Mouse (Mus musculus): ENCODE measurements at regions not wholly inside any gene's neighbourhood (a gene's known extent, or its start where the extent isn't known, plus 50 kb on each side); places are given as distances from the start of the nearest gene placed in this dataset.

GRCm38 (mm10) chr15:72321528-72321927 is 1512.8 kb upstream of the Gm6569 start:
- no peak for DNase-seq (ENCODE audit: low read depth, low spot score)

- DNase-seq (ENCODE audit: low read depth, low spot score), result no peak
These were observed 1512.2 kb upstream of the Gm6569 start for GRCm38 (mm10) chr15:72322127-72322526.

DNA sequence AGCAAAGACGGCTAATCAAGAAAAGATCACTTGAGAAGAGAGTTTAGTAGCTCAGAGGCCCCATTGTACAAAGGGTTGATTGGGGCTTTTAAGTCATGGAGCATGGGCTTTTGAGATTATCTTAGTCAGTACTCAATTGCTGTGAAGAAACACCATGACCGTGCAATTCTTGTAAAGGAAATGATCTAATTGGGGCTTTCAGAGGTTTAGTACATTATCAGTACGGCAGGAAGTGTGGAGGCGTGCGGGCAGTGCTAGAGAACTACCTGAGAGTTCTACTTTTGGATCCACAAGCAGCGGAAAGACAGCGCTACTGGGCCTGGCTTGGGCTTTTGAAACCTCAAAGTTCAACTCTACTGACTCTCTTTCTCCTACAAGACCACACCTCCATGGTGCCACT is 1511.2 kb upstream of the Gm6569 start:
- DNase-seq (ENCODE audit: low read depth, low spot score), result no peak

DNA sequence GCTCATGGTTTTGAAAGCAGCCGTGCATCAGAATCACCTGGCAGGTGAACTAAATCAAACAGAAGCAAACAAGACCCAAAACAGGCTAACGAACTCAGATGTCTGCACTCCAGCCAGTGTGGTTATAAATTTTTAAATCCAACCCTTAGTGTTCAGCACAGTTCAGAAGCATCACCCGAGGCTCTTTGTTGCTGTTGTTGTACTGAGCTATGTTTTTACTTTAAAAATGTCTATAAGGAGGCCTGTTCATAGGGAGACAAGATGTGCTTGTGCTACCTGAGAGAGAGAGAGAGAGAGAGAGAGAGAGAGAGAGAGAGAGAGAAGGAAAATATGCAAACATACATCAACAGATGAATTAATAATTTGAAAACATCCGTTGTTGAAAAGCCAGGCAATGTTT is 1503.1 kb upstream of the Gm6569 start:
- no peak for DNase-seq (ENCODE audit: low read depth, low spot score)

GRCm38 (mm10) chr15:72334497-72334896 is 1499.9 kb upstream of the Gm6569 start:
- DNase-seq (ENCODE audit: low read depth, low spot score), result no peak

DNA sequence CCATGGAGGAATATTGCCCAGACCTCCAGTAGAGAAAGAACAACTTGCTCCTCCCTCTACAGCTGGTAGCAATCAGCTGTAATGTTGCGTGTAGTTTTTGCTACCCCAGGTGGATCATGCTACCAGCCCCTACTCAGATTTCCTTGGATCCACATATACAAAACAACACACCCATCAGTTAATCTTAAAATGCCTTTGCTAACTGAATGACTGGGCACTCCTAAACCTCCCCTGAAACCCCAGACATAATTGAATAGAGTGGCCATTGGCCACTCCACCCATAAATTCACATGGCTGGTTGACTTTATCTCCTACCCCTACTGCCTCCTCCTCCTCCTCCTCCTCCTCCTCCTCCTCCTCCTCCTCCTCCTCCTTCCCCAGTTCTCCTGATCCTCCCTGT is 1494.7 kb upstream of the Gm6569 start:
- no peak for DNase-seq (ENCODE audit: low read depth, low spot score)

GRCm38 (mm10) chr15:72341991-72342390 is 1492.4 kb upstream of the Gm6569 start:
- DNase-seq (ENCODE audit: low read depth, low spot score), result no peak

- DNase-seq (ENCODE audit: low read depth, low spot score), result no peak
These were observed 1491.9 kb upstream of the Gm6569 start for GRCm38 (mm10) chr15:72342504-72342903.

DNA sequence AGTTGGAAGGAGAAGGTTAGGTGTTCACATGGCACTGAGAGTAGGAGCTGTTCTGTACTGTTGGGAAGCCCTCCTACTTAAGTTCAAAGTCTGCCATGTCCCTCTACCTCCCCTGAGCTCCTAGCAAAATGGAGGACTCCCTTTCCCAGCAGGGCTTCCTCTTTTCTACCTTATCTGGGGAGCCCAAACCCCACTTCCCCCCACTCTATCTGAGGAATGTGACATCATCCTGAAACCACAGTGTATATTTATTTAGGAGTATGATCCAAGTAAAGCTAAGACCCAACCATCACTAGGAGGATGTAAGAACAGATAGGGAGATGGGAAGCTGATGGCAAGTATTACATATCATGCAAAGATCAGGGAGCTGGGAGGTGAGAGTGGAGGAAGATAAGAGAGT is 1490.6 kb upstream of the Gm6569 start:
- no peak for DNase-seq (ENCODE audit: low read depth, low spot score)

DNA sequence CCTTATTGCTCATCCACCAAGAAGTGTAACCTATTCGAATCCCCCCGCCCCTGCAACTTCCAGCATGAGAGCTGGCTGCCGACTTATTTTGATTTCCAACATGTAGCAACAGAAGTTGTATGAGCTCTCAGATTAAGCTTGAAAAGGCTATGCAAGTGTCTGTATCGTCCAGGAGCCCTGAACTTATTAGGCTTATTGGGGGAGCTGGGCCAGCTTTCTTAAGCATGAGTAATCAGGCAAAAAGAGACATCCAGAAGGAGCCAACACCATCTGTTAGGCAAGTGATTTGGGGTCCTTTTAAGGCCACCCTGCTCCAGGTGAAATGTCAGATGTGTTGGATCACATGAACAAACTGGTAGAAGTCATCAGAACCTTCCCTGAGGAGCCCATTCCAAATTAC is 1481.0 kb upstream of the Gm6569 start:
- no peak for DNase-seq (ENCODE audit: low read depth, low spot score)

DNA sequence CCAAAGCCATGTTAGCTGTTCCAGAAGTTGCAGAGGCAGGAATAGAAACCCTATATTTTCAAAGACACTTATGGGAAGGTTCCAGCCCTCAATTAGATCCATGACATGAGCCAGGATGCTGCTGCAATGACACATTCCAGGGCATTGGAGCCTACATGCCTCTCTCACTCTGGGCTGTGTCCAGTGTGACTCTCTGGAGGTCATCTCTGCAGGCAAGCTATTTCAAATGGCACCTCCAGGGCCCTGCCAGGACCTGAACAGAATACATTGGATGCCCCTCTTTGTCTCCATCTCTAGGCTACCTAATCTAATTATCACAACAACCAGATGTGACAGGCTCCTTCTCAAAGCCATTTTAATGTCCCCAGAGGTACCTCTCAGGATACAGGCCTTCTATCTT is 1478.7 kb upstream of the Gm6569 start:
- DNase-seq (ENCODE audit: low read depth, low spot score), result no peak

- DNase-seq (ENCODE audit: low read depth, low spot score), result no peak
These were observed 1474.7 kb upstream of the Gm6569 start for GRCm38 (mm10) chr15:72359636-72360035.

DNA sequence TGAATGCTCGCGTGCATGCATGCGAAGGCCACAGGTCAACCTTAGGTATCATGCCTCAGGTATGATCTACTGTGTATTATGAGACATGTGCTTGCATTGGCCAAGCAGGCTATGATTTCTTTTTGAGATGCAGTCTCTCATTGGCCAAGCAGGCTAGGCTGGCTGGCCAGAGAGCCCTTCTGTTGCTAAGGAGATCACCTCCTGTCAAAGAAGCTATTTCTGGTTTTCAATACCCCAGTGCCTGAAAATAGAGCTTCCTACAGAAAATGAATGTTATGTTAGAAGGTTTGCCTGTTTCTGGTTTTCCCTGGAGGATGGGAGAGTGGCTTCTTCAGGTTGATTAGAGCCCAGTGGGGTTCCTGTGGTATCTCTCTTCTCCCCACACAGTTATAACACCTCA is 1474.3 kb upstream of the Gm6569 start:
- no peak for DNase-seq (ENCODE audit: low read depth, low spot score)

GRCm38 (mm10) chr15:72360463-72361030 is 1473.8 kb upstream of the Gm6569 start:
- DNase-seq (ENCODE audit: low read depth, low spot score), result no peak

DNA sequence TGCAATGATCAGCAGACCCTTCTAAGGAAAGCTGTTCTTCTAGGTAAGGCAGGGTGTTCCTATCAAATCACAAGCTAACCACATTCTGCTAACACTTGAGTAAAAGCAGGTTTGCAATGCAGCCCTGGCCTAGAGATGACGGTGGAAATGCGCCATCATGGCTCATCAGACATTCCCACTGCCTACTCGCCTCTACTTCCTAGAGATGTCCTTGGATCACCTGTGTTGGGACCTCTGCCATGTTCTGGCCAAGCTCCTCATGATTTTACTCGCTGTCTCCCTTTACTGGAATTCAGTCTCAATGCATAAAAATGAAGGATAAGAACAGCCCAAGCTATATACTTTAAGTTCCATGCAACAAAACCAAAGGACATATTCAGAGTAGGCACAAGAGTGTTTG is 1461.3 kb upstream of the Gm6569 start:
- DNase-seq (ENCODE audit: low read depth, low spot score), result no peak

DNA sequence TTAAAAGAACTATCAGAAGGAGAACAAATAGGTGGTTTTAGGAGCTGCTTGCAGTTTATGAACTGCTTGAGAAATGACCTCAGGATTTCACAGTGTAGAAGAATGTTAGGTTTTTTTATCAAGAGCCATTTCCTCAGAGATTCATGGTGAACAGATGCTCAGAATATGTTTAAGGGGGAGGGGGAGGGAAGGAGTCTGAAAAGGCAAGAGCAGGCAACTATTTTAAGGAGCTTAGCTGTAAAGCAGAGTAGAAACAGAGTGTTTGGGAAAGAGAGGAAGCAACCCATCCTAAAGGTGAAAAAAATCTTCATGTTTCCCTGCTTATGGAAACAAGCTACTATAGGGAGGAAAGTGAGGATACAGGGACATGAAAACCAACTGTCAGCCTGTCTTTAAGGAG is 1457.2 kb upstream of the Gm6569 start:
- no peak for DNase-seq (ENCODE audit: low read depth, low spot score)

DNA sequence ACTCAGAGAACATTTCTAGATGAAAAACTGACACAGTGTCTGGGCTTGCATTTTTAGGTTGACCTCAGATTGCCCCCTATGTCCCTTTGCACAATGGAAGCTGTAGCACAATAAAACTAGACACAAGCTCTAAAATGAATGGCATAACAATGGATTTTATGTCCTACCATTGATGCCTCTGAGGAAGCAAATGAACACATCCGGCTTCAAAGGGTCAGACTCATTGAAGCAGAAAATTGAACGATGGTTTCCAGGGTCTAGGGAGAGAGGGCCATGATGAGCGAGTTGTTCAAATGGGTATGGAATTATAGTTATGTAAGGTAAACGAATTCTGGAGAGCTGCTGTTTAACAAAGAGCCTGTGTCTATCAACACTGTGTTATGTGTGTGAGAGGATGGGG is 1455.1 kb upstream of the Gm6569 start:
- no peak for DNase-seq (ENCODE audit: low read depth, low spot score)

GRCm38 (mm10) chr15:72381164-72381563 is 1453.2 kb upstream of the Gm6569 start:
- DNase-seq (ENCODE audit: low read depth, low spot score), result no peak

DNA sequence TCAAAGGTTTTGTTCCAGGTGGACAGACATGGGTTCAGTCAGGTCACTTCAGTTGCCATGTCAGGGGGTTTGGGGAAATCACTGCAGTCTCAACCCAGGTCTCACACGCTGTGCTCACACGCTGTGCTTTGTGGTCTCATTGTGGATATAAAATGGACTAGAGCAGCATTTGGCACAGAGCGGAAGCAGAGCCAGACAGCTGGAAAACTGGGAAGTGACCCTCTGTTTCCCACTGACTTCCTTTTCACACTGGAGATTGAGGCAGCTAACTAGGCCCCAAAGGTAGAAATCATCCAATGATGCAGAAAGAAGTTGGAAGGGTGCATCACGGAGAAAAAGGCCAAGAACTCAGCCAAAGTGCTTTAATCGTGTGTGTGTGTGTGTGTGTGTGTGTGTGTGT is 1452.6 kb upstream of the Gm6569 start:
- no peak for DNase-seq (ENCODE audit: low read depth, low spot score)

- DNase-seq (ENCODE audit: low read depth, low spot score), result no peak
These were observed 1451.8 kb upstream of the Gm6569 start for GRCm38 (mm10) chr15:72382521-72382920.

DNA sequence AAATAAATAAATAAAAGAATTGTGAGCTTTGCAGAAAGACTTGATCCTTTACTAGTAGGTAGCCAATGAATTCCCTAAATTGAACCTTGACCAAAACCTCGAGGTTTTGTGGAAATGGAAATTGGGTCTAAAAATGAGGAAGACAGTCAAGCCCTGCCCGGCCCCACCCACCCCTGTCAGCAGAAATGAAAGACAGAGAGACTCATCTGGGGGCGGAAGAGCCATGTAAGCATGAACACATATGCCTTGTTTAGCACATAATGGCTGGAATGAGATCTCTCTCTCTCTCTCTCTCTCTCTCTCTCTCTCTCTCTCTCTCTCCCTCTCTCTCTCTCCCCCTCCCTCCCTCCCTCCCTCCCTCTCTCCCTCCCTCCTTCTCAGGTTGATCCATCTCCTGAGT is 1451.3 kb upstream of the Gm6569 start:
- DNase-seq (ENCODE audit: low read depth, low spot score), result no peak

DNA sequence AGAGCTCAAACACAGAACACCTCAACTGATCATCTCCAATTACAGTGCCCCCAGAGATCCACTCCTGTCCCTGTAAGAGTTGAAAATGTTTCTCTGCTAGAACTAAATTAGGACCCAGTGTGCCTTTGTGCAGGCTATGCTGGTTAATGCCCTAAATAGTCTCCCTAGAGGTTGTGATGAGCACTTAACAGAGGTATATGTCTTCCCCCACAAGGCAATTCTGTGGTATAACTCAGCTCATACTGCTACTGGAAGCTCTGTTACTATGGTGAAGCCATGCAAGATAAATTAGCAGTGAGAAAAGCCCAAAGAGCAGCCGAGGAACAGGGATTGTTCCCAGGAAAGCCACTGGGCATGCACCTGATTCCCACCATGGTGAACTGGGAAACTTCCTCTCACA is 1450.9 kb upstream of the Gm6569 start:
- no peak for DNase-seq (ENCODE audit: low read depth, low spot score)

DNA sequence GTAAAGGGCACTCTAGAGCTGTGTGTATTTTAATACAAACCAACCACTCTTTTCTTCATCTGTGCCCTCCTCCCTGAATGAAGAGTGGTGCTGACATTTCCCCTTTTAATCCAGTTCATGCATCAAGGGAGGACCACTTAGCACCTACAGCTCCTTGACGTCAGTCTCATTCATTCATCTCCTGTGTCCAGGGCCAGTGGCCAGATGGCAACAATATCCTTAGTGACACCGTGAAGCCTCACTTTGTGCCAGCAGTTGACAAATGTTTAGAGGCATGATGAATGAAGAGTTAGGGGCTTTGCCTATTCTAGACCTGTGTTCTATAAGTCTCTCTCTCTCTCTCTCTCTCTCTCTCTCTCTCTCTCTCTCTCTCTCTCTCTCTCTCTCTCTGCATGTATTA is 1441.1 kb upstream of the Gm6569 start:
- DNase-seq (ENCODE audit: low read depth, low spot score), result no peak

GRCm38 (mm10) chr15:72411956-72412355 is 1422.4 kb upstream of the Gm6569 start:
- DNase-seq (ENCODE audit: low read depth, low spot score), result no peak

Data from retina, postnatal 7 days (tissue).